Mouse (Mus musculus) lung, adult 2 months (tissue): Measurements from ENCODE around the gene Ncor1.

ENCODE experiments used
- CTCF ChIP-seq: fragments of 200-500 bp; IDR thresholded peaks from 2 replicates; pipeline ENCODE4 v1.5.1; 2011; ENCODE audit warnings: mild to moderate bottlenecking, low read length, control low read depth; ENCODE audit not compliant: insufficient read depth
- POLR2A ChIP-seq: fragments of 200-500 bp; IDR thresholded peaks from 2 replicates; pipeline ENCODE4 v1.6.1; 2011; ENCODE audit warnings: low read depth, mild to moderate bottlenecking, control low read depth, low read length, borderline replicate concordance; ENCODE audit errors: extremely low read depth

- TF ChIP-seq CTCF (no peak), POLR2A (no peak)
Measured at GRCm38 (mm10) chr11:62497181-62497580, 38.8 kb upstream of the Ncor1 start.
